Mouse (Mus musculus): ENCODE measurements around the gene Herpud1. TPM values are rescaled to one million over a fixed set of nuclear protein-coding genes. Genes with fewer than 3 reads are reported as not detected.
"Not testable (repeated sequence)": the region's sequence is repeated elsewhere in the genome, so short reads cannot be mapped to it uniquely, and the experiment has no call there.

Herpud1 gene
- total RNA-seq, 2 experiments from 2014 or later: 66.6 to 76.8 TPM

DNA sequence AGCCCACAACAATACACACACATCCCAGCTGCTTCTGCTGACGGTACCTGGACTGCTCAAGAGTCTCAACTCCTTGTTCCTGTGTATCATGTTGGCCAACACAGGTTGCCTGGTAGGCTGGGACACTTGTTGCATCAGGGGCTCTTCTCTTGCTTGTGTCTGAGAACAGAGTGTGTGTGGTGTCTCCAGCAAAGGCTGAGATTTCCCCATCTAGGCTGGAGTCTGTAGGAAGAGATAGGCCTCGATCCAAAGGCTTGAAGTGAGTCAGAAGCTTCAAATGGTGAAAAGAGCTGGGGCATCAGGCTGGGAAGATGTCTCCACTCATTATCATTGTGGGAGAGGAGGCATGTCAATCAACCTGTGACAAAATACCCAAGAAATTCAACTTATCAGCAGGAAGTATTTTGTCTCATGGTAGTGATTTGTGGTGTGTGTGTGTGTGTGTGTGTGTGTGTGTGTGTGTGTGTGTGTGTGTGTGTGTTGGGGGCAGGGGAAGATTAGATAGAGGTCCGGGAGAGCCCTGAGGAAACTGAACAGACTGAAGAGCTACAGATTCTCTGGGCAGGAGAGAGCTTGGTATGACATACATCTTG is 13.2 kb downstream of the Herpud1 start:
- DNase-seq (ENCODE audit: low spot score in 2 of 2): no peak

DNA sequence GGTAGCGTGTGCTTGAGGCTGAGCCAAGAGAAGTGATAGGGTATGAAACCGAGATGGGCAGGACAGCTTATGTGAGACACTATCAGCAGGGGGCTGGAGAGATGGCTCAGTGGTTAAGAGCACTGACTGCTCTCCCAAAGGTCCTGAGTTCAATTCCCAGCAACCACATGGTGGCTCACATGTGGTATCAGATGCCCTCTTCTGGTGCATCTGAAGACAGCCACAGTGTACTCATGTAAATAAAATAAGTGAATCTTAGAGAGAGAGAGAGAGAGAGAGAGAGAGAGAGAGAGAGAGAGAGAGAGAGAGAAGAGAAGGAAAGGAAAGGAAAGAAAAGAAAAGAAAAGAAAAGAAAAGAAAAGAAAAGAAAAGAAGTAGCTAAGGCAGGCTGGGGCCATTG is 13.7 kb downstream of the Herpud1 start:
- not testable (repeated sequence) for DNase-seq (ENCODE audit: low spot score in 2 of 2)

DNA sequence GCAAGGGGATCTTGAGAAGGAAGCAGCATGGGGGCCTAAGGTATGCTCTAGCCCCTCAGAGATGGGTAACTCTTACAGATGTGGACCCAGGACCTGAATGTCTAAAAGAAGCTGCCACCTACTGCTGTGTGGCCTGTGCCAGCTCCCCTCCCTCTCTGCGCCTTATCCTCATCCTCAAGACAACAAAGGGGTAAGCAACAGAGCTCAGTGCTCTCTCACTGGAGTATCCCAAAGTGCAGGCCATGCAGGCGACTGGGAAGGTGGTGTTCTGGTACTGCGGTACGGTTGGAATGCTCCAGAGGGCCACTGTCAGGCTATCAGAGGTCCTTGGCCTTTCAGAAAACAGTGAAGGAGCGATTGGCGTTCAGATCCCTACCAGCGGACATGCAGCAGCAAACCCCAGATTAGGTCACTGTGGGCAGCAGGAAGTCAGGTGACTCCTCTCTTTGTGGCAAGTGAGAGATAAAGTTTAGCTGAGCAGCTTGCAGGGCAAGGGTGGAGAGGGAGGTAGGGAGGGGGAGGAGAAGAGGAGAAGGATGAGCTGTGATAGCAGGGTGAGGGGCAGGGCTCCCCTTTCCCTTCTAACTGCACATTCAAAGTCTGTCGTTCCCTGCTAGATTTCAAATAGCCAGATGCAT is 22.3 kb downstream of the Herpud1 start:
- DNase-seq (ENCODE audit: low spot score in 2 of 2): no peak

- no peak for DNase-seq (ENCODE audit: low spot score in 2 of 2)
These were observed 23.3 kb downstream of the Herpud1 start for GRCm38 (mm10) chr8:94409523-94409922.

- DNase-seq (ENCODE audit: low spot score in 2 of 2): no peak
These were observed 26.3 kb downstream of the Herpud1 start for GRCm38 (mm10) chr8:94412518-94412917.

DNA sequence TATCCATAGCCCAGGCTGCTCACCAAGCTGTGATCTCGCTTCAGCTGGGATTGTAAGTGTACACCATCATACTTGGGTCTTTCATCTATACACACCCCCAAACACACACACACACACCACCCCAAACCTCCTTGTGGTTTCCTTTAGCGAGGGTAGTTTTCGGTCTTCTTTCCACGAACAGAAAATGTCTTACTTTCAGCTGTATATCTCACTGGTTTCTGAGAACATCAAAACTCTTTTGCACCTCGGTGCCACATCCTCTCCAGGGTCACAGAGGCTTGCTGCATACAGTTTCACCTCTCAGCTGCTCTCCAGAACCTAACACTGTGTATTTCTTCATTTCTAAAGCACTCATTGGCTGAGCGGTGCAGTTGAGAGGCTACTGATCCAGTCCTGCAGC is 27.3 kb downstream of the Herpud1 start:
- DNase-seq (ENCODE audit: low spot score in 2 of 2): no peak

DNA sequence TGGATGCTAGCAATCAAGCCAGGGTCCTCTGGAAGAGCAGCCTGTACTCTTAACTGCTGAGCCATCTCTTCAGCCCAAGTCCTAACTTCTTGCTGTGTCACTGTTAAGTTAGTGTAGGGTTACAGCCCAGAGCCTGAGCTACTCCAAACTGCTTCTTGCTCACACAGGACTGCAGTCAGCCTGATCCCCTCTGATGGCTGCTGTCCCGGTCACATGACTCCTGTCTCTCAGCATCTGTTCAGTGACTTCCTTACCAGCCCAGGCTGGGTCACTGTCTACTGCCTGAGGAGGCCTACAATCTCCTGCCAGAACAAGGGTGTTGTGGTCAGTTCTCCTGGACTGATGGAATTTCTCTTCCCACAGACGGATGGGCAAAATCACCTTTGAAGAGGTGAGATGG is 29.0 kb downstream of the Herpud1 start:
- DNase-seq (ENCODE audit: low spot score in 2 of 2): no peak

GRCm38 (mm10) chr8:94418017-94418416 is 31.8 kb downstream of the Herpud1 start:
- no peak for DNase-seq (ENCODE audit: low spot score in 2 of 2)

DNA sequence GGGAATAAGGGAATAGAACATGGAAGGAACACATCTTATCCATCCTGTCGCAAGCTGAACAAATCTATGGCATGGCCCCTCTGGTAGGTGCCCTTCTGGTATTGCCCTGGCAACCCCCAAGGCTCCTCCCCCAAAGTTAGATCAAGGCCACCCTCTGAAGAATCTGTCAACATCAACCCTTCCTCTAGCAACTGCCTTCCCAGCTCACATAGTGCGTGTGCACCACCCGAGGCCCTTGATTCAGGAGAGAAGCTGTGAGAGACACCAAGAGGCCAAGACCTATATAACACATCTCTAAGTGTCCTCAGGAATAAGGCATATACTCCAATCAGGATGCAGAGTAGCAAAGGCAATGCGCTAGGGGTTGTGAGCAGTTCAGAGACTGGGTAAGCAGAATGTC is 36.0 kb downstream of the Herpud1 start:
- DNase-seq (ENCODE audit: low spot score in 2 of 2): no peak

DNA sequence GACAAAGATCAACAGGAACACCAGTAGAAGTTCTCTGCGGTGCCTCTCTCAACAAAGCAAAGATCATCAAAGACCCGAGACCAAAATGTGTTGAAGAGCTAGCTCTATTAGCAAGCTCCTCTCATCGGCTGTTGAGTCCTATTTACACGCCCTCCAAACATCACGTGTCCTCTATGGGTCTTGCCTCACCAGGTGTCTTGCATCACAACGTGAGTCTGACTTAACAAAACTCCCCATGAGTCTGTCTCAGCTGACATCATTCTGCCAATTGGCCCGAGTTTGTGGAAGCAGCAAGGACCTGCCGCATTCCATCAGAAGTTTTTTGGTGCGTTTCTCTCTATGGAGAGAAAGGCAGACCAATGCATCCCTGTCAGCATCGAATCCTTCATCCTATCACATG is 41.7 kb downstream of the Herpud1 start:
- no peak for DNase-seq (ENCODE audit: low spot score in 2 of 2)

DNA sequence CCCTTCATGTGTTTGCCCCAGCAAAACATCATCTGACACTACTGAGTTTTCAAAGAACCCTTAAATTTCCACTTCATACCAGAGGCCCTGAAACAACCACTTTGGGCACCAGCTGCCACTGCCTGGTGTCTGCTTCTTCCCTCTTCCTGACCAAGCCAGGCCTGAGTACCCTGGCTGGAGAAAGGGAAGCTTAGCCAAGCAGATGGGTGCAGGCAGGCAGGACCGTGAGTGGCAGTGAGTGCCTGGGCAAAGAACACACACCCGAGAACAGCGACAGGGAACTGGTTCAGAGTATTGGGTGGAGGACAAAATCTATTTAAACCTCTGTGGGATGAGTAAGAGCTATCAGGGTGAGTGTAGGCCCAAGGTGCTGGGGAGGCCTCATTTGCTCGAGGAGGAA is 42.2 kb downstream of the Herpud1 start:
- no peak for DNase-seq (ENCODE audit: low spot score in 2 of 2)

GRCm38 (mm10) chr8:94429376-94429775 is 43.1 kb downstream of the Herpud1 start:
- DNase-seq (ENCODE audit: low spot score in 2 of 2): no peak

DNA sequence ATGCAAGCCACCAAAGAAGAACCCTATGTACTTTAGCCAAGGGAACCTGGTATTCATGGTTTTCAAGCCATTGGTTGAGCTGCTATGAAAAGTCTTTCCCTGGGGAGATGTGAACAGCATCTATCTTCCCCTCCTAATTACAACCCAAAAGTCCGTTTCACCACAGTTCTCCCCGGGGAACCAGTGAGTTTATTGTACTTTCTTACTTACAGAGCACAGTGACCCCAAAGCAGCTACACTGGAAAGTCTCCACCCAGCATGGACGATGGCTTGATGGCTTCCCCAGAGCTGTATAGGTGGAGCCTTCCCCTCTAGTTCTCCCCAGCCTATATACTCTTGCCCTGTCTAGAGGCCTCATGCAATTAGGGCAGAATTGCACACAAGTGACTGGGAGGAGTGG is 46.0 kb downstream of the Herpud1 start:
- no peak for DNase-seq (ENCODE audit: low spot score in 2 of 2)

DNA sequence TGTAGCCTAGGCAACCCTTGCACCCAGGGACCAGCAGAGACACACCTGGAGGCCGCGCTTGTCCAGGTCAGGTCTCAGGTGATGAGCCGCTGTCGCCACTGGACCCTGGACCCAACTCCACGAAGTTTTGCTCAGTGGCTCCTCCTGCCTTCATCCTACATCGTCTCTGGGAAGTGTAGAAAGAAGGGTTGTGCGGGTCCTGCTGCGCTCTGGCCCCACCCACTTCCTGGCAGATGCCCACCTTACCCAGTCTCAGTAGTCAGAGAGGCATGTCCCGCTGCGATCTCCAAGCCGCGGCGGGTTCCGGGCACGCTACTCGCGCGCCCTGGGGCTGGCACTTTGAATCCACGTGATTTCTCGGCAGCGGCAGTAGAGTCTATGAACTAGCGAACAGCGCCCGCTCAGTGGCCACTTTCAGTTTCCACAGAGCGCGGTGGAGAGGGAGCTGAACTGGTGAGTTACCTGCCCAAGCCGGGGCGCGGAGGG is 47.8 kb downstream of the Herpud1 start, which contains the start of gene Nlrc5:
TSS of gene Nlrc5 (plus strand) at position 376 of the 486 bp plus-strand sequence.
- peak; percentile 10 to 42 for DNase-seq (ENCODE audit: low spot score in 2 of 2)

GRCm38 (mm10) chr8:94434958-94435357 is 48.7 kb downstream of the Herpud1 start:
- no peak for DNase-seq (ENCODE audit: low spot score in 2 of 2)

DNA sequence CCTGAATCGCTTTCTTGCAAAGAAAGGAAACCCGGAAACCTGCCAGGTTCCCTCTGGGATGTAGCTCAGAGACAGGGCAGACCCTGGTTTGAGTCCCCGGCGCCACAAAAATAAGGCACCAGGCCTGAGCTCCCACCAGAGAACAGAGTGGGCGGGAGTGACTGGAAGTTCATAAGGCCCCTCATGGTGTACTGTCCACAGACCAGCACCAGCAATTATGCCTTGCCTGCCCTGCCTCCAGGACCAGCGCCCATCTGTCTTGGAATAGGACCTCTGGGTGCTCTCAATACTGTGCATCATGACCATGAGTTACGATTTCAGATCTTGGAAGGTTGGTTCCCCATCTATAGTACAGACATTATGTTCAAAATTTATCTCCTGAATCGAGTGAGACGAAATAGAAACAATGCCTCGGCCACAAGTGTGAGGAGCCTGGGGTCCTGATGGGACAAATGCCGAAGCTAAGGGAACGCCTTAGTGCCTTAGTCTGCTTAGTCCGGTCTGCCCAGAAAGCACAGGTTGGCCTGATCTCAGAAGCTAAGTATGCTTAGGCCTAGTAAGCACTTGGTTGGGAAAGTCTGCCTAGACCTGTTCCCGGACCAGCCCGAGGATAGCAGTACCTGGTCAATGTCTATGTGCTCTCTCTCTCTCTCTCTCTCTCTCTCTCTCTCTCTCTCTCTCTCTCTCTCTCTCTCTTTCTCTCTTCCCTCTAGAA is 49.3 kb downstream of the Herpud1 start:
- DNase-seq (ENCODE audit: low spot score in 2 of 2): no peak

DNA sequence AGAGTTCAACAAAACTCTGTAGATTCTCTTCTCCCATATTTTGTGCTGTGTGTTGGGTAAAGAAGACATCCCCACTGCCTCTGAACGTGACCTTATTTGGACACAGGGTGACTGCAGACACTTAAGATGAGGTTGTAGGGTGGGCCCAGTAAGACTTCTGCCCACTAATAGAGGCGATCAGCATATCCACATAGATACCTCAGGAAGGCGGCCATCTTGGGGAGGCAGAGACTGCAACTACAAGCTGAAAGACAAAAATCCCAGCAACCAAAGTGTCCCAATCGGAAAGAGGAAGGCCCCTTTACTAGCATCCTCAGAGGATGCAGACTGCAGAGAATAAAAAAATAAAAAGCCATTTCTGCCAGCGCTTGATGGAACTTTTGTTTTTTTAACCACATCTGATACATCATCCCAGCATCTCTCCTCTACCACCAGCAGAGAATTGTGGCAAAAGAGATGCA is 49.9 kb downstream of the Herpud1 start:
- DNase-seq (ENCODE audit: low spot score in 2 of 2): no peak

- no peak for DNase-seq (ENCODE audit: low spot score in 2 of 2)
These were observed 50.7 kb downstream of the Herpud1 start for GRCm38 (mm10) chr8:94436900-94437299.

GRCm38 (mm10) chr8:94438659-94439058 is 52.4 kb downstream of the Herpud1 start:
- DNase-seq (ENCODE audit: low spot score in 2 of 2): no peak

GRCm38 (mm10) chr8:94439691-94440090 is 53.5 kb downstream of the Herpud1 start:
- DNase-seq (ENCODE audit: low spot score in 2 of 2): no peak

- DNase-seq (ENCODE audit: low spot score in 2 of 2): no peak
These were observed 54.2 kb downstream of the Herpud1 start for GRCm38 (mm10) chr8:94440389-94440788.

DNA sequence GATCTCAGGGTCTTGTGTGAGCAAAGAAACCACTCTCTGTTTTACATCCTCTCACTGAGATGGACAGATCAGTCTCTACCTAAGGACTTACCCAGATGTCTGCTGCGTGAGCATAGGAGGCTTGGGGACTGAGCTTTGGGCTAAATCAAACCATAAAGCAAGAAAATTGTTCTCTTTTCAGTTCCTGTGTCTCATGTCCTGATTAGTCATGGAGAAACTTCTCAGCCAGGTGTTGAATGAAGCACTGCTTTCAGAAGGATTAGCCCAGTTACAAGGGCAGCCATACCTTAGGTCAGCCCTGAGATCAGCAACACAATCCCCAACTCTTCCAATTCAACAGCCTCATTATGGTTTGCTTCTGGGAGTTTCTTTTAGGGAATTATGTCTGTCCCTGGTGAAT is 55.4 kb downstream of the Herpud1 start:
- no peak for DNase-seq (ENCODE audit: low spot score in 2 of 2)

Data from layer of hippocampus, adult 18-20 months (tissue).